Mouse (Mus musculus): ENCODE measurements at regions not wholly inside any gene's neighbourhood (a gene's known extent, or its start where the extent isn't known, plus 50 kb on each side); places are given as distances from the start of the nearest gene placed in this dataset.

DNA sequence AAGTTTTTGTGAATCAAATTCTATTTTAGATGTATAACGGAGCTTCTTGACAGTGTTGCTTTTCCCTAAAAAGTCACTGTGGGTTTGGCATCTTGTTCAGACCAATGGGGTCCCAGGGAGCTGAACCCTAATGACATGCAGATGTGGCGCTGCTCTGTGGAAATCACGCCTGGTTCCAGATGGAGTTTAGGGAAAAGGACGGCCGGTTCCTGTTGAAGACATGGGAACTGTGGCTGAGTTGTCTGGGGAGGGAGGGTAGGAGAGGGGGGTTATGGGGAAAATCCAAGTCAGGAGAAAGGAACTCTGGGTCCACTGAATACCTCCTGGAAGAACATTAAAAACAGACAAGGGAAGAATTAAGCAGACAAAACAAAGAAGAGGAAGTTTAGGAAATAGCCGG, 175.4 kb upstream of the Pgrmc2 start:
- TF ChIP-seq CTCF (IDR thresholded peaks at IDR 0.05; ENCODE audit: low read depth), result no peak
- TF ChIP-seq EP300 (IDR thresholded peaks at IDR 0.05; ENCODE audit: low read depth), result no peak
